Mouse (Mus musculus) kidney, adult 2 months (tissue): Measurements from ENCODE around the gene Gast.
"Not testable (repeated sequence)": the region's sequence is repeated elsewhere in the genome, so short reads cannot be mapped to it uniquely, and the experiment has no call there.

Experiments
- CTCF ChIP-seq: fragments of 200-500 bp; conservative IDR thresholded peaks from 2 replicates; pipeline ENCODE4 v1.5.1; 2011; ENCODE audit warnings: low read depth, mild to moderate bottlenecking, control low read depth, low read length, moderate library complexity, mixed read lengths; ENCODE audit not compliant: insufficient read depth, insufficient read length
- POLR2A ChIP-seq: fragments of 200-500 bp; IDR thresholded peaks from one replicate; pipeline ENCODE4 v1.6.1; 2011; ENCODE audit warnings: low read depth, low read length, control low read depth

GRCm38 (mm10) chr11:100361059-100361458 is 26.9 kb downstream of the Gast start:
- TF ChIP-seq CTCF, POLR2A: not testable (repeated sequence)
